Mouse (Mus musculus): ENCODE results near the gene Ctdspl.

The Ctdspl gene

GRCm38 (mm10) chr9:118920798-118921515 lies 5.3 kb upstream of the Ctdspl start:
- DNase-seq (ENCODE audit: low spot score) = peak; percentile 81

GRCm38 (mm10) chr9:118921926-118922325 lies 4.3 kb upstream of the Ctdspl start:
- DNase-seq (ENCODE audit: low spot score) = no peak

- DNase-seq (ENCODE audit: low spot score) = no peak
These were observed 1.6 kb upstream of the Ctdspl start for GRCm38 (mm10) chr9:118924554-118925085.

GRCm38 (mm10) chr9:118925286-118926110 lies 755 bp upstream of the Ctdspl start:
- DNase-seq (ENCODE audit: low spot score) = peak; percentile 97

- peak; percentile 65 for DNase-seq (ENCODE audit: low spot score)
These were observed 552 bp downstream of the Ctdspl start for GRCm38 (mm10) chr9:118926688-118927321.

- no peak for DNase-seq (ENCODE audit: low spot score)
These were observed 1.2 kb downstream of the Ctdspl start for GRCm38 (mm10) chr9:118927501-118927900.

- no peak for DNase-seq (ENCODE audit: low spot score)
These were observed 1.8 kb downstream of the Ctdspl start for GRCm38 (mm10) chr9:118928007-118928406.

- DNase-seq (ENCODE audit: low spot score) = no peak
These were observed 2.4 kb downstream of the Ctdspl start for GRCm38 (mm10) chr9:118928656-118929055.

- no peak for DNase-seq (ENCODE audit: low spot score)
These were observed 4.4 kb downstream of the Ctdspl start for GRCm38 (mm10) chr9:118930611-118931010.

- no peak for DNase-seq (ENCODE audit: low spot score)
These were observed 7.5 kb downstream of the Ctdspl start for GRCm38 (mm10) chr9:118933800-118934199.

GRCm38 (mm10) chr9:118934319-118934718 lies 8.1 kb downstream of the Ctdspl start:
- no peak for DNase-seq (ENCODE audit: low spot score)

- DNase-seq (ENCODE audit: low spot score) = no peak
These were observed 8.8 kb downstream of the Ctdspl start for GRCm38 (mm10) chr9:118935098-118935497.

- no peak for DNase-seq (ENCODE audit: low spot score)
These were observed 9.8 kb downstream of the Ctdspl start for GRCm38 (mm10) chr9:118936071-118936470.

- DNase-seq (ENCODE audit: low spot score) = no peak
These were observed 11.3 kb downstream of the Ctdspl start for GRCm38 (mm10) chr9:118937515-118937914.

- DNase-seq (ENCODE audit: low spot score) = no peak
These were observed 13.2 kb downstream of the Ctdspl start for GRCm38 (mm10) chr9:118939410-118939809.

GRCm38 (mm10) chr9:118939831-118940230 lies 13.6 kb downstream of the Ctdspl start:
- DNase-seq (ENCODE audit: low spot score) = no peak

GRCm38 (mm10) chr9:118940591-118941207 lies 14.4 kb downstream of the Ctdspl start:
- DNase-seq (ENCODE audit: low spot score) = no peak

- no peak for DNase-seq (ENCODE audit: low spot score)
These were observed 15.8 kb downstream of the Ctdspl start for GRCm38 (mm10) chr9:118942030-118942429.

- no peak for DNase-seq (ENCODE audit: low spot score)
These were observed 17.7 kb downstream of the Ctdspl start for GRCm38 (mm10) chr9:118943941-118944340.

GRCm38 (mm10) chr9:118944388-118944787 lies 18.1 kb downstream of the Ctdspl start:
- DNase-seq (ENCODE audit: low spot score) = no peak

GRCm38 (mm10) chr9:118948486-118948885 lies 22.2 kb downstream of the Ctdspl start:
- no peak for DNase-seq (ENCODE audit: low spot score)

GRCm38 (mm10) chr9:118949124-118949523 lies 22.9 kb downstream of the Ctdspl start:
- DNase-seq (ENCODE audit: low spot score) = no peak

Data from ovary, postnatal 36 days (tissue).